Mouse (Mus musculus) urinary bladder, postnatal 10 days (tissue): ENCODE data around the gene Atp11b.

Experiments used
- DNase-seq: peaks from one replicate; pipeline ENCODE4 v3.0.0; 2022; ENCODE audit warnings: low spot score

The Atp11b gene

DNA sequence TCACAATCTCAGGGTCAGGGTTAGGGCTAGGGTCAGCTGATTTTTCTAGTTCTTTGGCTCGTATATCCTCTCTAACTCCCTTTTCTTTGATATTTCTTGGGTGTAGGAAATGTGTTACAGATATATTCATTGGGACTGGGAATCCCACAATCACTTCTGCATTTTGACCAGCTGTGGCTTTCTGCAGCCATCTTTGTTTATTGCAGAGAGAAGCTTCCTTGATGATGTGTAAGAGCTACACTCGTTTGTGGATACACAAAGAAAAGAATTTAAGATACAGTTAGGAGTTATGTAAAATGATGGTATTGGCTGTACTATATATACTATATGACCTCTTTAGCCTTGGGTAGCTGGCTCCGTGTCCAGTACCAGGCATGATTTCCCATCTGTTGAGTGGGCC lies 25.8 kb downstream of the Atp11b start:
- no peak for DNase-seq

DNA sequence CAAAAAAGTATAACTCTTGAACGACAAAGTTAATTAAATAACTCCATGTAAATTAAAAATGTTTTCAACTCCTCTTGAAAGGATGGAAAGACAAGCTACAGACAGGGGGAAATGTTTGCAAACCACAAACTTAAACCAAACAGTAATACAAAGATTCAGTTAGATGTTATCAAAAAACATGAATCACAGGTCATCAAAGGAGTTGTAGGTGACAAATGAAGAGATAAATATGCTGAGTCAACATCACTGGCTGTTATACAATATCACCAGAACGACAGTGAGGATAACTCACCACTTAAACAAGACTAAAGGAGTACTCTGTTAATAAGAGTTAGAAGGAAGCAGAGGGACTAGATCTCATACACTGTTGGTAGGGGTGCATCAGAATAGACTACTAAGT lies 48.1 kb downstream of the Atp11b start:
- no peak for DNase-seq

DNA sequence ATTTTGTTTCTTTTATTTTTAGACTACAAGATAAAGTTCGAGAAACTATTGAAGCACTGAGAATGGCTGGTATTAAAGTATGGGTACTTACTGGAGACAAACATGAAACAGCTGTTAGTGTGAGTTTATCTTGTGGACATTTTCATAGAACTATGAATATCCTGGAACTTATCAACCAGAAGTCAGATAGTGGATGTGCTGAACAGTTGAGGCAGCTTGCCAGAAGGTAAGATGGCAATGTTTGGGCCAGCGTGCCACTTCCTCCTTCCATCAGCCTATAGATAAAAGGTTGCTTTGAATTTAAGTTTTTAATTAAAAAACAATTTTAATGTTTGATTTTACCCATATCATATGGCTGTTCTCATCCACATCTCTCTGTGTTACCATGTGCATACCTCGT lies 66.0 kb downstream of the Atp11b start:
- no peak for DNase-seq

DNA sequence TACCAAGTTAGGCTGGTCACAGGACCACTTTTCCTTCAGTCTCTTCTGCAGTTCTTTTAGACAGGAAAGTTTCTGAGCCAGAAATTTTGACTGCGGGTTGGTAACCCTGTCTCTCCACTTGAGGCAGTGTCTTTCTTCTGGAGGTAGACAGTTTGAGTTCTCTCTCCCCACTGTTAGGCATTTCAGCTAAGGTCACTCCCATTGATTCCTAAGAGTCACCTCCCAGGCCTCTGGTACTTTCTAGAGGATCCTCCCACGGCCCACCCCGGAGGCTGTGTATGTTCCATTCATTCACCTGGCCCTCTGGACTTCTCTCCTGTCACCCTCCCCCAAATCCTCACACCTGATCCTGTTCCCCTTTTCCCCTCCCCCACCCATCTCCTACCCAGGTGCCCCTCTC lies 68.1 kb downstream of the Atp11b start:
- no peak for DNase-seq

DNA sequence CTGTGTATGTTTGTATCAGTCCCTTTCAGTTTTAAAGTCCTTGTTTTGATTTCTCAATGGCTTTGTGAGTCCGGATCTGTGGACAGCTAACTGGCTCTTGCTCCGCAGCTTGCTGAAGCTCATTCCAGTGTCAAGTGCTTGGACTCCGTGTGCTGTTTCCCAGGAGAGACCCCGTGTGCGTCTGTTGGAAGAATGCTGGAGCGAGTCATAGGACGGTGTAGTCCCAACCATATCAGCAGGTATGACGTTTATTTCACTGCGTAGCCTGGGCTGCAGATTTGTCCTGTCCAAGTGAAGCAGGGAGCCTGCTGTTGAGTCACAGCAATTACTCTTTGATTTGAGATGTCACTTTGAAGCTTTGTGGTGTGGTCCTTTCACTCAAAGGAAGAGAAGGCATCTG lies 95.4 kb downstream of the Atp11b start:
- DNase-seq = no peak

DNA sequence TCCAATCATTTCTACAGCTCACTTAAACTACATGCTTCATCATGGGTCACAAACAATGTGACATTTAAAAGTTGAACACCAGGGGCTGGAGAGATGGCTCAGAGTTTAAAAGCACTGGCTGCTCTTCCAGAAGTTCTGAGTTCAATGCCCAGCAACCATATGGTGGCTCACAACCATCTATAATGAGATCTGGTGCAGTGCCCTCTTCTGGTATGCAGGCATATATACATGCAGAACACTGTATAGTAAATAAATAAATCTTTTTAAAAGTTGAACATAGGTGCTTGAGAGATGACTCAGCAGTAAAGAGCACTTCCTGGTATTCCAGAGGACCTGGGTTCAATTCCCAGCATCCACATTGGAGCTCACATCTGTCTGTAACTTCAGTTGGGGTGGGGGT lies 129.4 kb downstream of the Atp11b start:
- DNase-seq = no peak

DNA sequence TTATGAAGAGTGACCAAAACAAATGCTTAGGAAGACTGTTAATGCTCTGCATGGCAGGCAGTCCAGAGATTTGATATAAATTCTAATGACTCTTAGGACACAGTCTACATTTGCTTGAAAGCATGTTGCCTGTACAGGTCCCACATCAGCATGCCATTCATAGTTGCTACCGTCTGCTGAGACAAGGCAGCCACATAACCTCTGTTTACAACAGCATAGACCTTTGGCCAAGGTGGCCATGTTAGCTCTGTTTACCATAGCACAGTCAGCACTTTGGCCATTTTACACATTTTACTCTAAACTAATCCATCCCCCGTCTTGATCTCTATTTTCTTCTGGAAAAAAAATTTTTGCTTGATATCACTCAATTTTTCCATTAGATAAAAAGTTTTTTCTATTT lies 135.6 kb downstream of the Atp11b start:
- no peak for DNase-seq

DNA sequence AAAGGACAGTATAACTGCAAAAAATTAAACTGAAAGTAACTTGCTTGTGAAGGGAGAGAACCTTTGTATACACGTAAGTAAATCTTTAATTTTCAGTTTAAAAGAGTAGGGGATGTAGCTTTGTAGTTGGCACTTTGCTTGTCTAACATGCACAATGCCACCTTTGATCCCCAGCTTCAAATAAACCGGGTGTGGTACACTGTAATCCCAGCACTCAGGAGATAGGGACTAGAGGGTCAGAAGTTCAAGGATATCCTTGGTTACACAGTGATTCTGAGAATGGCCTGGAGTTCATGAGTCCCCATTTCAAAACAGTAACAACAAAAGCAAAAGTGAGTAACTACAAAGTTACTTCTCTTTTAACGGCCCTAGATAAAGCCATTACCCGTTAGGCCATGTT lies 137.2 kb downstream of the Atp11b start:
- DNase-seq = no peak

DNA sequence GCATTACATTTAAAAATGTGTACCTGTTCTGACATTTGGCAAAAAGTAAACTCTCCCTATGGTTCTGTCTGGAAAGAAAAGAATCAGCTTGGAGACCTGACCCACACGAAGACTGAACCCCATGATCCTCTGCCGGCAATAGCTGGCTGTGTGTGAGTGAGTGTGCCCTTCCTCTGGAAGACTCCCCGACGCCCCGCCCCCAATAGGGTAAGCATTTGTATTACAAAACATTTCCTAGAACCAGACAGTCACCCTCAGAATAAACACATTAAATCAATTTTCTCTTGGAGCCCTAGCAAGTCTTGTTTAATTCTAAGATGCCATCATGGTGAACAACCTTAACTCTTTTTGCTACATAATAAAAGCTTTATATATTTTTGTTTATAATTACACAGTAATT lies 139.2 kb downstream of the Atp11b start:
- DNase-seq = no peak

DNA sequence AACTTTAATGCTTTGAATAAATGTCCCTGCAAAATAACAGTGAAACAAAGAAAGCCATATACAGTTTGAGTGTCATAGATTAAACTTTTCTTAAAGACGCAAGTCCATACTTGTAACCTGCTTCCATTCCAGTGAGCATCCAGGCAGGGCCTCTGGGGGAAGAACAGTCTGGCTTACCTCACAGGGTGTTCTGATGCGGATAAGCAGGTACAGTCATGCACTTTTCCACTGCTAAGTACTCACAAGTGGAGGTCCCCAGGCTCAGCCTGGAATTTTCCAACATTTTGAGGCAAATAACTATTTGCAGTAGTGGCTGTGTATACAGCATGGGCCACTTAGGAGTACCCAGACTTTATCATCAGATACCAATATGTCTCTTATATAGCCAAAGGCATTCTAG lies 144.0 kb downstream of the Atp11b start:
- DNase-seq = no peak

DNA sequence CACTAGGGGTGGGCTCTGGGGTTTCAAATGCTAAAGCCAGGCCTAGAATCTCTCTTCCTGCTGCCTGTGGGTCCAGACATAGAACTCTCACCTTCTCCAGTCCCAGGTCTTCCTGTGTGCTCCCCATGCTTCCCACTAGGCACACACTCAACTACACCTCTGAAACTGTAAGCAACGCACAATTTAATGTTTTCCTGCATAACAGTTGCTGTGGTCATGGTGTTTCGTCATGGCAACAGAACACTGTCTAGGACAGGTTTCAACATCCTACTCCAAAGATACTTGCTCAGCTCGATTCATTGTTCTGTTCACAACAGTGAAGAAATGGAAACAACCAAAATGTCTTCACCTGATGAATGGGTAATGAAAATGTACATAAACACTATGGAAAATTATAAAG lies 145.2 kb downstream of the Atp11b start:
- no peak for DNase-seq

DNA sequence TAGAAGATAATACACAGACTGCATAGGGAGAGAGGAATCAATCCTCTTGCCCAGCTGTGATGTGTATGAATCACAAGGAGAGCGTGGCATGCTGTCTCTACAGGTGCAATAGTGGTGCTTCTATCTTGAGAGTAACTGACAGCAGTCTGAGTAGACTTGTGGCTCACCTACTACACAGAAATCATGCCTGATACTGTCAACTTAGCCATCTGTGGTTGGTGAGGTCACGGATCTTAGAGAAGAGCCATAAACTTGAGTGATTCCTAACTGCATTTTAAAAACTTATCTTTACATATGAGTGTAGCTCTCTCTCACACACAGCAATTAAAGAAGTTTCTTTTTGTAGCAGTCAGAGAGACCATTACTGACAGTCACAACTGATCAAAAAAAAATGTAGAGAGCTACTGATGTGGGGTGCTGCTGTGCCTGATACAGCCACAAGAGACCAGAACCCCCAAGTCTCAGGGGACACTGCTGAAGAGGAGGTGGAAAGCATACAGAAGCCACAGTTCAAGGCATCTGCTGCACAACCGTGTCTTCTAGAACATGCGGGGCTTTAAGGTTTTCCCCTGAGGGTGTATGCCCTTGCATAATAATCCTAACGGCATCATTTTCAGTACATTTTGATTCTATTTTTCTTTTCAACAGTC lies 146.8 kb downstream of the Atp11b start:
- no peak for DNase-seq
